Mouse (Mus musculus): Measurements from ENCODE around the gene Ccdc182.

GRCm38 (mm10) chr11:88311606-88312005 lies 17.7 kb downstream of the Ccdc182 start:
- TF ChIP-seq POLR2A (IDR thresholded peaks at IDR 0.05; ENCODE audit: extremely low read depth, insufficient read depth, low read length) (no peak), CTCF (IDR thresholded peaks at IDR 0.05; ENCODE audit: low read depth, low read length) (no peak)

Data from liver, adult 2 months (tissue).